Mouse (Mus musculus): ENCODE data around the gene Dao. TPM values are rescaled to one million over a fixed set of nuclear protein-coding genes. Genes with fewer than 3 reads are reported as not detected.

The Dao gene
- polyA plus RNA-seq, 1 experiment: not detected

GRCm38 (mm10) chr5:114040508-114040907 is 37.0 kb downstream of the Dao start:
- TF ChIP-seq CTCF (IDR thresholded peaks at IDR 0.05; ENCODE audit: low read depth, low read length) (no peak), POLR2A (IDR thresholded peaks at IDR 0.05; ENCODE audit: borderline replicate concordance, low read depth, low read length) (no peak)
- no peak overlapping the region for H3K27ac ChIP-seq (ENCODE audit: insufficient read depth, low read depth, low read length)
- no peaks in the 10 kb centered on the region for H3K4me1 ChIP-seq (ENCODE audit: control insufficient read depth, insufficient read depth, low read length)

GRCm38 (mm10) chr5:114040911-114041310 is 37.4 kb downstream of the Dao start:
- Histone ChIP-seq H3K4me1 (ENCODE audit: control insufficient read depth, insufficient read depth, low read length) (no peaks in the 10 kb centered on the region), H3K27ac (ENCODE audit: insufficient read depth, low read depth, low read length) (no peak overlapping the region), H3K4me3 (ENCODE audit: insufficient read depth, low read length) (no peak overlapping the region)
- TF ChIP-seq POLR2A (IDR thresholded peaks at IDR 0.05; ENCODE audit: borderline replicate concordance, low read depth, low read length) (no peak), CTCF (IDR thresholded peaks at IDR 0.05; ENCODE audit: low read depth, low read length) (no peak)

More at GRCm38 (mm10) chr5:114040508-114040907, 37.0 kb downstream of the Dao start:
- H3K4me3 ChIP-seq (ENCODE audit: insufficient read depth, low read length): no peak overlapping the region

- peak overlapping the region; percentile 12; the same call in 1 of the 2 replicates for H3K4me3 ChIP-seq (ENCODE audit: insufficient read depth, low read length)
- H3K27ac ChIP-seq (ENCODE audit: insufficient read depth, low read depth, low read length): no peak overlapping the region
- TF ChIP-seq POLR2A (IDR thresholded peaks at IDR 0.05; ENCODE audit: borderline replicate concordance, low read depth, low read length) (no peak), CTCF (IDR thresholded peaks at IDR 0.05; ENCODE audit: low read depth, low read length) (no peak)
- H3K4me1 ChIP-seq (ENCODE audit: control insufficient read depth, insufficient read depth, low read length): no peaks in the 10 kb centered on the region
These were observed 37.9 kb downstream of the Dao start for GRCm38 (mm10) chr5:114041327-114041930.

GRCm38 (mm10) chr5:114043800-114044199 is 40.3 kb downstream of the Dao start:
- Histone ChIP-seq H3K4me1 (ENCODE audit: control insufficient read depth, insufficient read depth, low read length) (no peaks in the 10 kb centered on the region), H3K27ac (ENCODE audit: insufficient read depth, low read depth, low read length) (no peak overlapping the region), H3K4me3 (ENCODE audit: insufficient read depth, low read length) (no peak overlapping the region)
- TF ChIP-seq CTCF (IDR thresholded peaks at IDR 0.05; ENCODE audit: low read depth, low read length): no peak
- no peak for TF ChIP-seq POLR2A (IDR thresholded peaks at IDR 0.05; ENCODE audit: borderline replicate concordance, low read depth, low read length)

- TF ChIP-seq CTCF (IDR thresholded peaks at IDR 0.05; ENCODE audit: low read depth, low read length) (no peak), POLR2A (IDR thresholded peaks at IDR 0.05; ENCODE audit: borderline replicate concordance, low read depth, low read length) (no peak)
- H3K27ac ChIP-seq (ENCODE audit: insufficient read depth, low read depth, low read length): no peak overlapping the region
- no peaks in the 10 kb centered on the region for H3K4me1 ChIP-seq (ENCODE audit: control insufficient read depth, insufficient read depth, low read length)
- H3K4me3 ChIP-seq (ENCODE audit: insufficient read depth, low read length): no peak overlapping the region
These were observed 41.6 kb downstream of the Dao start for GRCm38 (mm10) chr5:114045134-114045533.

- H3K4me3 ChIP-seq (ENCODE audit: insufficient read depth, low read length): no peak overlapping the region
- no peaks in the 10 kb centered on the region for H3K4me1 ChIP-seq (ENCODE audit: control insufficient read depth, insufficient read depth, low read length)
- TF ChIP-seq CTCF (IDR thresholded peaks at IDR 0.05; ENCODE audit: low read depth, low read length) (no peak), POLR2A (IDR thresholded peaks at IDR 0.05; ENCODE audit: borderline replicate concordance, low read depth, low read length) (no peak)
- no peak overlapping the region for H3K27ac ChIP-seq (ENCODE audit: insufficient read depth, low read depth, low read length)
These were observed 42.6 kb downstream of the Dao start for GRCm38 (mm10) chr5:114046151-114046550.

- Histone ChIP-seq H3K4me3 (ENCODE audit: insufficient read depth, low read length) (no peak overlapping the region), H3K4me1 (ENCODE audit: control insufficient read depth, insufficient read depth, low read length) (no peaks in the 10 kb centered on the region), H3K27ac (ENCODE audit: insufficient read depth, low read depth, low read length) (no peak overlapping the region)
- no peak for TF ChIP-seq POLR2A (IDR thresholded peaks at IDR 0.05; ENCODE audit: borderline replicate concordance, low read depth, low read length)
- TF ChIP-seq CTCF (IDR thresholded peaks at IDR 0.05; ENCODE audit: low read depth, low read length): no peak
These were observed 43.1 kb downstream of the Dao start for GRCm38 (mm10) chr5:114046604-114047003.

- Histone ChIP-seq H3K27ac (ENCODE audit: insufficient read depth, low read depth, low read length) (no peak overlapping the region), H3K4me3 (ENCODE audit: insufficient read depth, low read length) (no peak overlapping the region), H3K4me1 (ENCODE audit: control insufficient read depth, insufficient read depth, low read length) (no peaks in the 10 kb centered on the region)
- TF ChIP-seq POLR2A (IDR thresholded peaks at IDR 0.05; ENCODE audit: borderline replicate concordance, low read depth, low read length) (no peak), CTCF (IDR thresholded peaks at IDR 0.05; ENCODE audit: low read depth, low read length) (no peak)
These were observed 43.7 kb downstream of the Dao start for GRCm38 (mm10) chr5:114047182-114047581.

- peaks cover 6% of the 10 kb centered on the region for H3K4me1 ChIP-seq (ENCODE audit: control insufficient read depth, insufficient read depth, low read length)
- no peak overlapping the region for H3K4me3 ChIP-seq (ENCODE audit: insufficient read depth, low read length)
- no peak for TF ChIP-seq CTCF (IDR thresholded peaks at IDR 0.05; ENCODE audit: low read depth, low read length)
- TF ChIP-seq POLR2A (IDR thresholded peaks at IDR 0.05; ENCODE audit: borderline replicate concordance, low read depth, low read length): no peak
- H3K27ac ChIP-seq (ENCODE audit: insufficient read depth, low read depth, low read length): no peak overlapping the region
These were observed 45.3 kb downstream of the Dao start for GRCm38 (mm10) chr5:114048731-114049308.

- Histone ChIP-seq H3K27ac (ENCODE audit: insufficient read depth, low read depth, low read length) (no peak overlapping the region), H3K4me3 (ENCODE audit: insufficient read depth, low read length) (peak overlapping the region; percentile 19)
These were observed 48.8 kb downstream of the Dao start for GRCm38 (mm10) chr5:114052246-114052761.

More at GRCm38 (mm10) chr5:114052246-114052761, 48.8 kb downstream of the Dao start:
- peaks cover 6% of the 10 kb centered on the region for H3K4me1 ChIP-seq (ENCODE audit: control insufficient read depth, insufficient read depth, low read length)
- TF ChIP-seq CTCF (IDR thresholded peaks at IDR 0.05; ENCODE audit: low read depth, low read length): peak; percentile 96
- TF ChIP-seq POLR2A (IDR thresholded peaks at IDR 0.05; ENCODE audit: borderline replicate concordance, low read depth, low read length): no peak

Measured in bone marrow macrophage, adult 2 months (primary cell).